Mouse (Mus musculus): ENCODE results near the gene Mrps10.
"Not testable (repeated sequence)": the region's sequence is repeated elsewhere in the genome, so short reads cannot be mapped to it uniquely, and the experiment has no call there.

Mrps10 gene

GRCm38 (mm10) chr17:47368401-47369086 is at the start of gene Mrps10:
Gene Mrps10 (plus strand): TSS chr17:47368887.
- peak; percentile 93 to 94 for DNase-seq (ENCODE audit: low spot score in 2 of 2)

GRCm38 (mm10) chr17:47318972-47319625 is 49.6 kb upstream of the Mrps10 start:
- DNase-seq (ENCODE audit: low spot score in 2 of 2): no peak

- DNase-seq (ENCODE audit: low spot score in 2 of 2): no peak
These were observed 48.9 kb upstream of the Mrps10 start for GRCm38 (mm10) chr17:47319761-47320160.

- no peak for DNase-seq (ENCODE audit: low spot score in 2 of 2)
These were observed 46.3 kb upstream of the Mrps10 start for GRCm38 (mm10) chr17:47322128-47322990.

GRCm38 (mm10) chr17:47322991-47323295 is 45.7 kb upstream of the Mrps10 start:
- no peak for DNase-seq (ENCODE audit: low spot score in 2 of 2)

GRCm38 (mm10) chr17:47327559-47327958 is 41.1 kb upstream of the Mrps10 start:
- DNase-seq (ENCODE audit: low spot score in 2 of 2): no peak

- no peak for DNase-seq (ENCODE audit: low spot score in 2 of 2)
These were observed 40.7 kb upstream of the Mrps10 start for GRCm38 (mm10) chr17:47327969-47328368.

- DNase-seq (ENCODE audit: low spot score in 2 of 2): no peak
These were observed 39.9 kb upstream of the Mrps10 start for GRCm38 (mm10) chr17:47328552-47329343.

GRCm38 (mm10) chr17:47330616-47331015 is 38.1 kb upstream of the Mrps10 start:
- DNase-seq (ENCODE audit: low spot score in 2 of 2): no peak

- peak; percentile 50 to 56 for DNase-seq (ENCODE audit: low spot score in 2 of 2)
These were observed 36.6 kb upstream of the Mrps10 start for GRCm38 (mm10) chr17:47332001-47332611.

GRCm38 (mm10) chr17:47332664-47333063 is 36.0 kb upstream of the Mrps10 start:
- not testable (repeated sequence) for DNase-seq (ENCODE audit: low spot score in 2 of 2)

GRCm38 (mm10) chr17:47333409-47333808 is 35.3 kb upstream of the Mrps10 start:
- DNase-seq (ENCODE audit: low spot score in 2 of 2): no peak

GRCm38 (mm10) chr17:47343121-47343520 is 25.6 kb upstream of the Mrps10 start:
- no peak for DNase-seq (ENCODE audit: low spot score in 2 of 2)

GRCm38 (mm10) chr17:47349721-47350319 is 18.9 kb upstream of the Mrps10 start:
- DNase-seq (ENCODE audit: low spot score in 2 of 2): no peak

- DNase-seq (ENCODE audit: low spot score in 2 of 2): peak in 1 of 2 experiments; percentile 47
These were observed 8.7 kb upstream of the Mrps10 start for GRCm38 (mm10) chr17:47359964-47360363.

- DNase-seq (ENCODE audit: low spot score in 2 of 2): no peak
These were observed 7.3 kb upstream of the Mrps10 start for GRCm38 (mm10) chr17:47361343-47361742.

- peak in 1 of 2 experiments; percentile 47 for DNase-seq (ENCODE audit: low spot score in 2 of 2)
These were observed 378 bp downstream of the Mrps10 start for GRCm38 (mm10) chr17:47369087-47369443.

- DNase-seq (ENCODE audit: low spot score in 2 of 2): peak; percentile 70 to 76
These were observed 2.8 kb downstream of the Mrps10 start for GRCm38 (mm10) chr17:47371451-47371850.

GRCm38 (mm10) chr17:47373991-47374390 is 5.3 kb downstream of the Mrps10 start:
- DNase-seq (ENCODE audit: low spot score in 2 of 2): no peak

- no peak for DNase-seq (ENCODE audit: low spot score in 2 of 2)
These were observed 8.1 kb downstream of the Mrps10 start for GRCm38 (mm10) chr17:47376779-47377280.

- no peak for DNase-seq (ENCODE audit: low spot score in 2 of 2)
These were observed 9.4 kb downstream of the Mrps10 start for GRCm38 (mm10) chr17:47378133-47378532.
